Mouse (Mus musculus) kidney, embryonic 14.5 days (tissue): ENCODE measurements around the gene Hyls1. TPM values are rescaled to one million over a fixed set of nuclear protein-coding genes. Genes with fewer than 3 reads are reported as not detected.

Experiments
- ATAC-seq: fragments of 200-750 bp; cut with Nextera tagmentation; 2 replicates; pipeline ENCODE4 v1.8.0; 2017; ENCODE audit warnings: moderate number of reproducible peaks, mild to moderate bottlenecking, moderate TSS enrichment, moderate library complexity; ENCODE audit not compliant: low FRiP score, low TSS enrichment
- H3K27ac ChIP-seq: fragments of 300-500 bp; sonication (generic); 2 replicates; pipeline ENCODE4 v1.5.1; 2014; ENCODE audit warnings: low read depth, mild to moderate bottlenecking, low read length, moderate library complexity, mixed read lengths
- H3K27me3 ChIP-seq: fragments of 300-500 bp; sonication (generic); 2 replicates; pipeline ENCODE4 v1.6.1; 2014; ENCODE audit warnings: mild to moderate bottlenecking, low read length; ENCODE audit not compliant: control insufficient read depth, insufficient read depth
- H3K36me3 ChIP-seq: fragments of 300-500 bp; sonication (generic); 2 replicates; pipeline ENCODE4 v1.6.1; 2014; ENCODE audit warnings: low read length, mixed read lengths; ENCODE audit not compliant: control insufficient read depth, insufficient read depth
- H3K4me1 ChIP-seq: fragments of 300-500 bp; sonication (generic); 2 replicates; pipeline ENCODE4 v1.6.1; 2014; ENCODE audit warnings: low read length, mixed read lengths; ENCODE audit not compliant: control insufficient read depth, insufficient read depth
- H3K4me2 ChIP-seq: fragments of 300-500 bp; sonication (generic); replicated peaks from 2 replicates; pipeline ENCODE4 v1.6.1; 2014; ENCODE audit warnings: low read depth, mild to moderate bottlenecking, low read length
- H3K4me3 ChIP-seq: fragments of 300-500 bp; sonication (generic); 2 replicates; pipeline ENCODE4 v1.5.1; 2014; ENCODE audit warnings: mild to moderate bottlenecking, low read length
- H3K9ac ChIP-seq: fragments of 300-500 bp; sonication (generic); 2 replicates; pipeline ENCODE4 v1.6.1; 2014; ENCODE audit warnings: low read depth, mild to moderate bottlenecking, low read length, moderate library complexity
- H3K9me3 ChIP-seq: fragments of 300-500 bp; sonication (generic); 2 replicates; pipeline ENCODE4 v1.6.1; 2016; ENCODE audit warnings: low read length; ENCODE audit not compliant: control insufficient read depth
- WGBS: fragments of 180-500 bp; shearing (Covaris S2); extraction: QIAGEN DNeasy Blood & Tissue Kit; methylation state at CpG from one replicate; pipeline ENCODE4 v1.1.7; 2014; 5-methylcytosine and 5-hydroxymethylcytosine counted together
- polyA plus RNA-seq: library from polyadenylated mRNA; unstranded; fragments of >200 nt; fragmentation: Nextera tagmentation; extraction: Ambion mirVana; gene quantifications from 2 replicates; pipeline ENCODE4 v1.2.1, GENCODE M21; 2014

The Hyls1 gene
- polyA plus RNA-seq, 1 experiment from 2014 or later = 17.0 TPM

DNA sequence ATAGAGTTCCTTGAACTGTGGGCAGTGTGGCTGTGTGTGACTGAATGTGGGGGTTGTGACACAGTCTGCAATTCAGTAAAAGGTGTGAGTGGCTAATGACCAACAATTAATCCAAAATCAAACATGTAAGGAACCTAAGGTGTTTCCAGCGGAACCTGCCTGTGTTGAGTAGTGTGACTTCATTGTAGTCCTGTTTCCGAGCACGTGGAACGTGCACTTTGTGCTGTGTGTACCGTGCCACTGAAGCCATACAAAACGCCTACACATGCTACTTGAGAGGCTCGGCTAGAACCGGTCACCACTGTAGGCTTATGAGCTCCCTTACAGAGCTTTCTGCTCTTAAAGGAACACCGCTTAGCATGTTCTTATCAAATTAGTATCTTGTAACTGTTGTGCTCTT, 21.7 kb downstream of the Hyls1 start:
- ATAC-seq = no peak
- H3K4me3 ChIP-seq = no peak overlapping the region
- H3K9me3 ChIP-seq = no peaks in the 10 kb centered on the region
- WGBS = 84% methylated on average over 9 of the region's 9 CpGs
- no peak overlapping the region for H3K9ac ChIP-seq
- H3K36me3 ChIP-seq = no peaks in the 10 kb centered on the region
- H3K27ac ChIP-seq = no peak overlapping the region
- no peaks in the 10 kb centered on the region for H3K4me1 ChIP-seq
- H3K4me2 ChIP-seq = no peak overlapping the region
- no peaks in the 10 kb centered on the region for H3K27me3 ChIP-seq

DNA sequence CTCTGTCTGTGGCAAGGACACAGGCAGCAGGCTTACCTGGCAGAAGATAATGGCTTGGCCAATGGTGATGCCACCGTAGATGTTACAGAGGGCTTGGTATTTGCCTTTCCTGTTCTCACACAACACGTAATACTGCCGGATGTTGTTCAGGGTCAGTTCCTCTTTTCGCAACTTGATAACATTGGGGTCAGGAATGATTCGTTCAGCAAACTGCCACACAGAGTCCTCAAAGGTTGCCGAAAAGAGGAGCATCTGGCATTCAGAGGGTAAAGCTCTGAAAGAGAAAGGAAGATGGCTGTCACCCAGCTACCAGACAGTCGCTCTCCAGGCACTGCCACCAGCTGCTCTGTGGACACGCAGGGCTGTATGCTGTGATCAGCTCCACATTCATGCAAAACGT, 23.5 kb downstream of the Hyls1 start:
- no peak overlapping the region for H3K4me3 ChIP-seq
- H3K27me3 ChIP-seq = no peaks in the 10 kb centered on the region
- WGBS = 69% methylated on average over 9 of the region's 9 CpGs
- H3K9ac ChIP-seq = no peak overlapping the region
- H3K27ac ChIP-seq = no peak overlapping the region
- no peak overlapping the region for H3K4me2 ChIP-seq
- H3K36me3 ChIP-seq = no peaks in the 10 kb centered on the region
- no peak for ATAC-seq
- no peaks in the 10 kb centered on the region for H3K4me1 ChIP-seq
- H3K9me3 ChIP-seq = no peaks in the 10 kb centered on the region

DNA sequence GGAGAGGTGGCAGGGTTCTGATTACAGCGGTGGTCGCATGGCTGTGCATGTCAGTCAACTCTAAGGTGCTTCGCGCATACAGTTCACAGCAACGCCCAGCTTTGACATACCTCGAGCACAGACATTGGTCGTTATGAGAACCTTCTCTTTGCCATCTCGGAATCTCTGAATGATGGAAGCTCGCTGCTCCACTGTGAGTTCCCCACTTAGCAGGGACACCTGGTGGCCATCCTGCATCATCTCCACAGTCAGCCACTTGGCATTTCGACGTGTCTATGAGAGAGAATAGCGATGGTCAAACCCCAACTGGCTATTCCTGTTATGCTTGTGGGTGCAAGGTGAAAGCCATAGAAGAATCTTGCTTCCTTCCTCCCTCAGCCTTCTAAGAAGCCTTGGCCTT, 24.5 kb downstream of the Hyls1 start:
- WGBS = 73% methylated on average over 12 of the region's 12 CpGs
- no peak for ATAC-seq

DNA sequence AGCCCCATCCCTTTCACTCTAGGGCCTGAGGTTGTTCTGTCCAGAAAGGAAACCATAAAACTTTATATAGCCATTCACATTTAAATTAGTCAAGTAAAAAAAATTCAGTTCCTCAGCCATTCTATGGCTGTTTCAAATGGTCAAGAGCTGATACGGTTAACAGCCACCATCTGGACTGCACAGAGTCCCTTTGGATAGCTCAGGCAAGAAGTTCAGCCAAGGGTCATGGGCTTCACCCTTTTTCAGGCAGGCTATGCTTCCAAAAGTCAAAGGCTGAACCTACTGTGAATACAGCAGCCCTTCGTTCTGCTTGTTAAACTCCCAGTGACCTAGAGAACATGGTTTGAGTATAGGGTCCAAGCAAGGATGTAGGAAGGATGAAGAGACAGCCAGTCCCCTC, 25.5 kb downstream of the Hyls1 start:
- no peak overlapping the region for H3K4me2 ChIP-seq
- no peak overlapping the region for H3K9ac ChIP-seq
- ATAC-seq = no peak
- H3K9me3 ChIP-seq = no peaks in the 10 kb centered on the region
- H3K4me3 ChIP-seq = no peak overlapping the region
- H3K27ac ChIP-seq = no peak overlapping the region
- WGBS = 66% methylated on average over 2 of the region's 2 CpGs
- H3K36me3 ChIP-seq = no peaks in the 10 kb centered on the region
- no peaks in the 10 kb centered on the region for H3K4me1 ChIP-seq
- H3K27me3 ChIP-seq = no peaks in the 10 kb centered on the region

More for the DNA sequence above, 24.5 kb downstream of the Hyls1 start:
- no peaks in the 10 kb centered on the region for H3K4me1 ChIP-seq
- no peak overlapping the region for H3K4me2 ChIP-seq
- no peaks in the 10 kb centered on the region for H3K27me3 ChIP-seq
- no peaks in the 10 kb centered on the region for H3K9me3 ChIP-seq
- H3K4me3 ChIP-seq = no peak overlapping the region
- no peak overlapping the region for H3K27ac ChIP-seq
- no peaks in the 10 kb centered on the region for H3K36me3 ChIP-seq
- H3K9ac ChIP-seq = no peak overlapping the region

DNA sequence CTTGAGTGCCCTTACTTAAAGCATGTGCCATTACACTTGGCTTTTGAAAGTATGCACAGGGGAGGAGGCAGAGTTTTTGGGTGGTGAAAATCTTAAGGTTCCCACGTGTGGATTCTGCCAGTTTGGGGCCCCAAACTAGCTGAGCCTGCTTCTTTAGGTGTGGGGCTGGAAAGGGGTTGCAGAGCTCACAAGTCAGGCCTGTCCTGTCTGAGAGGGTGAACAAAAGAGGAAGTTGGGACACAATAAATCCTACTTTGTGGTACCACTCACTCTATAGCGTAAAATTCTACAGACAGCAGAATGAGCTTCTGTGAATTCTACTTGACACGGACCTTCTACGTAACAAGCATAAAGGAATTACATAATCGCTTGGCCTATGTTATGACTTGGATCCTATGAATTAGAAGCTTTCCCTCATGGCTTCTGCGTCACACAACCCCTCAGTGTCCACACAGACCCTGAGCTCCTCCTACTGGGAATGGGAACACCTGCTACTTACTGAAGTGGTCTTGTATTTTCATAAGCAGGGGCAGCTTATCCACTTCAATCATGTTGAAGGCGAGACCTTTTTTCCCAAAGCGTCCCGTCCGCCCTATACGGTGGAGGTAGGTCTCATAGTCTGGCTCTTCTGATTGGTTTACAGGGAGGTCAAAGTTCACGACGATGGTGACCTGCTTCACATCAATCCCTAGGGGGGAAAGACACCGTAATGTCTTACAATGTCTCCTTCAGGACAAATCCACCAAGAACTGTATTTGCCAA, 26.9 kb downstream of the Hyls1 start:
- peaks cover 4% of the 10 kb centered on the region for H3K4me1 ChIP-seq
- H3K9me3 ChIP-seq = no peaks in the 10 kb centered on the region
- no peak overlapping the region for H3K9ac ChIP-seq
- no peak overlapping the region for H3K4me2 ChIP-seq
- no peaks in the 10 kb centered on the region for H3K27me3 ChIP-seq
- no peak overlapping the region for H3K27ac ChIP-seq
- no peak overlapping the region for H3K4me3 ChIP-seq
- no peaks in the 10 kb centered on the region for H3K36me3 ChIP-seq
- ATAC-seq = no peak
- WGBS = 81% methylated on average over 14 of the region's 14 CpGs

DNA sequence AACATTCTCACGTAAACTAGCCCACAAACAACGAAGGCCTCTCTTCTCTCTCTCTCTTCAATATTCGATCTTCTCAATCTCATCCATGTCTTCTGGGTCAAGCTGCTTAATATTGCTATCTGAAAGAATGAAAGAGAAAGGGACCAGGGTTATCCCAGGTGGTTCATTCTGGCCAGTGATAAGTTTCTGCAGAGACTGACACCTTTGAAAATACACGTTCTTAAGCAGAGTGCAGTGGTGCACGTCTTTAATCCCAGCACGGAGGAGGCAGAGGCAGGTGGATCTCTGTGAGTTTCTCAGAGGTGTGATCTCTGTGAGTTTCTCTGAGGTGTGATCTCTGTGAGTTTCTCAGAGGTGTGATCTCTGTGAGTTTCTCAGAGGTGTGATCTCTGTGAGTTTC, 28.3 kb downstream of the Hyls1 start:
- 64% methylated on average over 6 of the region's 6 CpGs for WGBS
- H3K4me3 ChIP-seq = no peak overlapping the region
- no peaks in the 10 kb centered on the region for H3K36me3 ChIP-seq
- no peak overlapping the region for H3K9ac ChIP-seq
- no peak for ATAC-seq
- H3K27ac ChIP-seq = no peak overlapping the region
- H3K4me2 ChIP-seq = no peak overlapping the region
- peaks cover 17% of the 10 kb centered on the region for H3K4me1 ChIP-seq
- no peaks in the 10 kb centered on the region for H3K9me3 ChIP-seq
- no peaks in the 10 kb centered on the region for H3K27me3 ChIP-seq

DNA sequence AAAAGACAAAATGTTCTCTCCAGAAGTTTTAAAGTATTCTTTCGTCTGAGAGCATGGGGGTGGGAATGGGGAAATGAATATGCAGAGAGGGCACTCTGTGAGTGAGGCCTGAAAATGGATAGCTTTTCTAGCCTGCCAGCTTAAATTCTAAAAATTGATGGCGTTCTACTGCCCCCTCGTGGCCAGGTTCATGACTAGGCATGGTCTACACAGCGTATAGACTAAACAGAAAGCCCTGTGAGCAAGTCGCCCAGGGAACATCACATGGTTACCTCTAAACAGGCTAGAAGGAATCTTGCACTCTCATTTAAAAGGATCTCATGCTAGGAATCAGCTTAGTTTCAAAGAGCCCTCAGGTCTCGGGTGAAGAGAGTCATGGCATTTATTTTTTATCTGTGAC, 28.7 kb downstream of the Hyls1 start:
- no peak overlapping the region for H3K9ac ChIP-seq
- H3K27me3 ChIP-seq = no peaks in the 10 kb centered on the region
- no peaks in the 10 kb centered on the region for H3K36me3 ChIP-seq
- no peak overlapping the region for H3K4me2 ChIP-seq
- H3K27ac ChIP-seq = no peak overlapping the region
- 11% methylated on average over 6 of the region's 6 CpGs for WGBS
- H3K4me3 ChIP-seq = no peak overlapping the region
- ATAC-seq = peak; percentile 75
- H3K4me1 ChIP-seq = peaks cover 20% of the 10 kb centered on the region
- H3K9me3 ChIP-seq = no peaks in the 10 kb centered on the region

DNA sequence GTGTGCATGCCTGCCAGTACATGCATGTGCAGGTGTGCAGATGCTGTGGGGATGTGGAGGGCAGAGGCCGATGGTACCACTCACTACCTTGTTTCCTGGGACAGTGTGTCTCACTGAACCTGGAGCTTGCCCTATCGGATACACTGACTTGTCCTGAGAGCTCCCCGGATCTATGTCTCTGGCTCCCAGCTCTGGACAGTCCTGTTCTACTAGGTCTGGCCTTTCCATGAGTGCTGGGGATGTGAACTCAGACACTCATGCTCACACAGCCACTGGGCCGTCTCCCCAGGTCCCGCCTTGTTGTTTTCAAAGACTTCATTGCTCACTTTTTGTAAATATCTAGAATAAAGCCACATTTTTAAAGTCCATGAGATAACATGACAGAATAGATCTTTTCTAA, 29.2 kb downstream of the Hyls1 start:
- no peaks in the 10 kb centered on the region for H3K27me3 ChIP-seq
- H3K4me2 ChIP-seq = no peak overlapping the region
- no peak for ATAC-seq
- no peak overlapping the region for H3K27ac ChIP-seq
- H3K36me3 ChIP-seq = no peaks in the 10 kb centered on the region
- no peak overlapping the region for H3K9ac ChIP-seq
- peaks cover 20% of the 10 kb centered on the region for H3K4me1 ChIP-seq
- H3K9me3 ChIP-seq = no peaks in the 10 kb centered on the region
- 84% methylated on average over 5 of the region's 5 CpGs for WGBS
- H3K4me3 ChIP-seq = no peak overlapping the region

DNA sequence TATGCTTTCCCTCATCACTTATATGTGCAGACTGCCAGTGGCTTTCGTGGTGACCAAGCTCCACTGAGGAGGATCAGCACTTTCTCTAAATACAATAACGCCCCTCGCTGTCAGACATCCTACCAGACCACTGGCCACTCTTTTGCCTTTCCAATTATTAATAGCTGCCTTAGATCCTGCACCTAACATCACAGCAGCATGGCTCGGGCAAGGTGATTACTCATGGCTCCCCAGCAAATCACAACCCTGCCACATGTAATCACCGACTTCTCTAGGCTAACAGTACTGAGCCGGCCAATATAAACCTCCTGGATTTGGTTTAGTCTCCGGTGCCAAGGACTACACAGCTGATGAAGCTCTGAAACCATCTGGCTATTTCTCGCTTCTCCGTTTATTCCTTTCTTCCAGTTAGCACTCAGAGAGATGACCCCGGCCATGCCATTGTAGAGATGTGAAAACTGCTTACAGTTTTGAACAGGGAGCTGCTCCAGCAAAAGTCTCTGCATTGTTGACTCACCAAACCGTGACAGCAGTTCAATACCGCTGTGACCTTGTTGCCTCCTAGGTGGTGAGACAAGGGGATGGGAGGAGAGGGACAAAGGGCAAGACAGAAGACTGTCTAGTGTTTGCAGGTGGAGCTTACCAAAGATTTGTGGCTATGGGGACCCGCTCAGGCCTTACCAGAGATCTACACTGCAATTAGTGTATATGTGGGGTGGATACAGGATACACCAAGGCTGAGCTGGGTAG, 31.0 kb downstream of the Hyls1 start:
- H3K9ac ChIP-seq = no peak overlapping the region
- ATAC-seq = no peak
- no peak overlapping the region for H3K4me3 ChIP-seq
- H3K27ac ChIP-seq = no peak overlapping the region
- H3K4me2 ChIP-seq = no peak overlapping the region
- no peaks in the 10 kb centered on the region for H3K36me3 ChIP-seq
- H3K27me3 ChIP-seq = no peaks in the 10 kb centered on the region
- H3K4me1 ChIP-seq = peaks cover 20% of the 10 kb centered on the region
- no peaks in the 10 kb centered on the region for H3K9me3 ChIP-seq
- WGBS = 67% methylated on average over 13 of the region's 13 CpGs
